7 mouse cellular contexts compared by ENCODE assay signal in the genomic region with DNA sequence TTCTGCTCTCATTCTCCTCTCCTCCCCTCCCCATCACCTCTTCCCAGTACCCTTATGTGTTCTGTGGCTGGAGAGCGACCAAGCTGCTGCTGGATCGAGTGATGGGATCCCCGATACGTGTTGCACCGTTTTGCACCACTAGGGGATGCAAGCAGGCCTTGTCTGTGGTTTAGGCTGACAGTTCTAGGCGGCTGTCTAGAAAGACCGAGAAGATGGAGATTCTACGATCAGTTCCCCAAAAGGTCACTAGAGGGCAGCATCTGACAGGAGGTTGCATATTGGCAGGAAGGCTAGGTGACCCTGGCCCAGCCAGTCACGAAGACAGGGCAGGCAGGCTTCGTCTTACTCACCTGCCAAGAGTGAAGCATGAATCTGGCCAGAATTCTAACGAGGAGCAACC. TPM values are rescaled to one million over a fixed set of nuclear protein-coding genes. Genes with fewer than 3 reads are reported as not detected.
A peak's percentile ranks its signal among the peaks of the same experiment; 100 is the strongest.
DNase-seq lines count a peak whose midpoint lies in the region; ATAC-seq lines count a peak whose summit lies in the region.

No protein-coding gene starts in this region.

- 5% methylated on average over 11 of the region's 11 CpGs for WGBS in embryonic facial prominence, embryonic 11.5 days
- WGBS in limb, embryonic 11.5 days, result 5% methylated on average over 11 of the region's 11 CpGs
- 1% methylated on average over 11 of the region's 11 CpGs for WGBS in midbrain, embryonic 14.5 days

- no peaks in the 10 kb centered on the region for H3K36me3 ChIP-seq in embryonic facial prominence, embryonic 11.5 days (replicated peaks; ENCODE audit: control insufficient read depth, insufficient read depth, low read depth, low read length)
- H3K36me3 ChIP-seq in limb, embryonic 11.5 days (ENCODE audit: control insufficient read depth, insufficient read depth, low read length), result no peaks in the 10 kb centered on the region
- H3K36me3 ChIP-seq in midbrain, embryonic 14.5 days (ENCODE audit: control insufficient read depth, insufficient read depth, low read length), result no peaks in the 10 kb centered on the region

- no peak overlapping the region for H3K27ac ChIP-seq in embryonic facial prominence, embryonic 11.5 days (replicated peaks; ENCODE audit: low read depth, low read length)
- no peak overlapping the region for H3K27ac ChIP-seq in limb, embryonic 11.5 days (replicated peaks; ENCODE audit: low read depth, low read length)
- no peak overlapping the region for H3K27ac ChIP-seq in midbrain, embryonic 14.5 days (replicated peaks; ENCODE audit: low read depth, low read length)

- peak; percentile 68 for ATAC-seq in embryonic facial prominence, embryonic 11.5 days (replicated peaks; ENCODE audit: insufficient number of reproducible peaks, low FRiP score, low TSS enrichment, low read depth)
- ATAC-seq in limb, embryonic 11.5 days (ENCODE audit: insufficient number of reproducible peaks, low FRiP score, low TSS enrichment, low read depth), result peak; percentile 46; the same call in 1 of the 2 replicates
- ATAC-seq in midbrain, embryonic 14.5 days (ENCODE audit: low FRiP score, low TSS enrichment), result peak; percentile 66

- no peak overlapping the region for H3K4me2 ChIP-seq in embryonic facial prominence, embryonic 11.5 days (ENCODE audit: low read depth, low read length)
- no peak overlapping the region for H3K4me2 ChIP-seq in limb, embryonic 11.5 days (ENCODE audit: low read depth, severe bottlenecking)
- H3K4me2 ChIP-seq in midbrain, embryonic 14.5 days (ENCODE audit: low read length), result peak overlapping the region; percentile 1; the same call in 1 of the 2 replicates

- peak; percentile 98 for DNase-seq in adrenal gland, postnatal 10 days
- peak; percentile 98 for DNase-seq in embryonic facial prominence, embryonic 11.5 days (ENCODE audit: low spot score)
- peak; percentile 99 for DNase-seq in heart, adult 11 months
- peak; percentile 97 for DNase-seq in kidney, adult 18-20 months
- peak; percentile 98 for DNase-seq in limb, embryonic 11.5 days (ENCODE audit: low spot score)
- peak; percentile 96 for DNase-seq in midbrain, embryonic 14.5 days
- DNase-seq in spleen, adult 18-20 months, result peak; percentile 85 to 97

- no peak overlapping the region for H3K4me3 ChIP-seq in embryonic facial prominence, embryonic 11.5 days (ENCODE audit: low read depth, low read length)
- no peak overlapping the region for H3K4me3 ChIP-seq in limb, embryonic 11.5 days (ENCODE audit: low read depth, low read length)
- no peak overlapping the region for H3K4me3 ChIP-seq in midbrain, embryonic 14.5 days (replicated peaks; ENCODE audit: low read depth, low read length)

- no peaks in the 10 kb centered on the region for H3K27me3 ChIP-seq in embryonic facial prominence, embryonic 11.5 days (ENCODE audit: control insufficient read depth, insufficient read depth, low read length)
- no peaks in the 10 kb centered on the region for H3K27me3 ChIP-seq in limb, embryonic 11.5 days (ENCODE audit: control insufficient read depth, insufficient read depth, low read length)
- H3K27me3 ChIP-seq in midbrain, embryonic 14.5 days (ENCODE audit: control insufficient read depth, insufficient read depth, low read length), result no peaks in the 10 kb centered on the region

- H3K9me3 ChIP-seq in embryonic facial prominence, embryonic 11.5 days (replicated peaks; ENCODE audit: control insufficient read depth, low read length), result no peaks in the 10 kb centered on the region
- H3K9me3 ChIP-seq in limb, embryonic 11.5 days (ENCODE audit: control insufficient read depth, low read length), result no peaks in the 10 kb centered on the region
- H3K9me3 ChIP-seq in midbrain, embryonic 14.5 days (ENCODE audit: control insufficient read depth, low read length), result no peaks in the 10 kb centered on the region

- no peaks in the 10 kb centered on the region; the same call in 1 of the 2 replicates for H3K4me1 ChIP-seq in embryonic facial prominence, embryonic 11.5 days (ENCODE audit: control insufficient read depth, insufficient read depth, low read length)
- peaks cover 9% of the 10 kb centered on the region; the same call in 1 of the 2 replicates for H3K4me1 ChIP-seq in limb, embryonic 11.5 days (ENCODE audit: control insufficient read depth, insufficient read depth, low read length)
- peaks cover 4% of the 10 kb centered on the region; the same call in 1 of the 2 replicates for H3K4me1 ChIP-seq in midbrain, embryonic 14.5 days (ENCODE audit: control insufficient read depth, insufficient read depth, low read length)

- H3K9ac ChIP-seq in embryonic facial prominence, embryonic 11.5 days (replicated peaks; ENCODE audit: low read length), result no peak overlapping the region
- H3K9ac ChIP-seq in limb, embryonic 11.5 days (ENCODE audit: low read length), result no peak overlapping the region
- H3K9ac ChIP-seq in midbrain, embryonic 14.5 days (replicated peaks; ENCODE audit: low read length), result no peak overlapping the region

RNA-seq across cellular contexts. Expression of gene Prr3, which starts 16.9 kb away (rescaled TPM):
- total RNA-seq in adrenal gland, postnatal 10 days (2021), result 10 to 100 TPM; 16.7 to 28.8 TPM
- 37.7 and 38.2 TPM in 2 replicates for polyA plus RNA-seq in embryonic facial prominence, embryonic 11.5 days (2014; fragmentation: Nextera tagmentation; extraction: Ambion mirVana)
- 41.7 and 42.3 TPM in 2 replicates for polyA plus RNA-seq in limb, embryonic 11.5 days (2014; fragmentation: Nextera tagmentation; extraction: Ambion mirVana)
- 80.3 and 87.3 TPM in 2 replicates for polyA plus RNA-seq in midbrain, embryonic 14.5 days (2014; fragmentation: Nextera tagmentation; extraction: Ambion mirVana)

RNA-seq across cellular contexts. Expression of gene Gnl1, which starts 17.3 kb away (rescaled TPM):
- 10 to 100 TPM; 41.5 to 42.9 TPM for total RNA-seq in adrenal gland, postnatal 10 days (2021)
- 31.3 and 32.3 TPM in 2 replicates for polyA plus RNA-seq in embryonic facial prominence, embryonic 11.5 days (2014; fragmentation: Nextera tagmentation; extraction: Ambion mirVana)
- polyA plus RNA-seq in limb, embryonic 11.5 days (2014; fragmentation: Nextera tagmentation; extraction: Ambion mirVana), result 40.8 and 42.9 TPM in 2 replicates
- 42.4 and 49.6 TPM in 2 replicates for polyA plus RNA-seq in midbrain, embryonic 14.5 days (2014; fragmentation: Nextera tagmentation; extraction: Ambion mirVana)

RNA-seq across cellular contexts. Expression of gene H2-T24, which starts 23.4 kb away (rescaled TPM):
- total RNA-seq in adrenal gland, postnatal 10 days (2021), result 1 to 10 TPM; 2.9 to 3.9 TPM
- 2.2 and 2.4 TPM in 2 replicates for polyA plus RNA-seq in embryonic facial prominence, embryonic 11.5 days (2014; fragmentation: Nextera tagmentation; extraction: Ambion mirVana)
- polyA plus RNA-seq in limb, embryonic 11.5 days (2014; fragmentation: Nextera tagmentation; extraction: Ambion mirVana), result 2.3 and 2.6 TPM in 2 replicates
- polyA plus RNA-seq in midbrain, embryonic 14.5 days (2014; fragmentation: Nextera tagmentation; extraction: Ambion mirVana), result 7.4 and 9.8 TPM in 2 replicates

RNA-seq across cellular contexts. Expression of gene Abcf1, which starts 27.4 kb away (rescaled TPM):
- 10 to 100 TPM; 72.7 to 78.3 TPM for total RNA-seq in adrenal gland, postnatal 10 days (2021)
- polyA plus RNA-seq in embryonic facial prominence, embryonic 11.5 days (2014; fragmentation: Nextera tagmentation; extraction: Ambion mirVana), result 96.7 and 112 TPM in 2 replicates
- polyA plus RNA-seq in limb, embryonic 11.5 days (2014; fragmentation: Nextera tagmentation; extraction: Ambion mirVana), result 120 and 121 TPM in 2 replicates
- polyA plus RNA-seq in midbrain, embryonic 14.5 days (2014; fragmentation: Nextera tagmentation; extraction: Ambion mirVana), result 64.9 and 82.4 TPM in 2 replicates

RNA-seq across cellular contexts. Expression of gene H2-T23, which starts 35.7 kb away (rescaled TPM):
- 10 to 100 TPM; 55.7 to 82.7 TPM for total RNA-seq in adrenal gland, postnatal 10 days (2021)
- 3.7 and 3.9 TPM in 2 replicates for polyA plus RNA-seq in embryonic facial prominence, embryonic 11.5 days (2014; fragmentation: Nextera tagmentation; extraction: Ambion mirVana)
- 2.5 and 2.6 TPM in 2 replicates for polyA plus RNA-seq in limb, embryonic 11.5 days (2014; fragmentation: Nextera tagmentation; extraction: Ambion mirVana)
- 4.4 TPM in 2 replicates for polyA plus RNA-seq in midbrain, embryonic 14.5 days (2014; fragmentation: Nextera tagmentation; extraction: Ambion mirVana)
